ENCODE assay signal across 25 mouse cellular contexts in the genomic region with DNA sequence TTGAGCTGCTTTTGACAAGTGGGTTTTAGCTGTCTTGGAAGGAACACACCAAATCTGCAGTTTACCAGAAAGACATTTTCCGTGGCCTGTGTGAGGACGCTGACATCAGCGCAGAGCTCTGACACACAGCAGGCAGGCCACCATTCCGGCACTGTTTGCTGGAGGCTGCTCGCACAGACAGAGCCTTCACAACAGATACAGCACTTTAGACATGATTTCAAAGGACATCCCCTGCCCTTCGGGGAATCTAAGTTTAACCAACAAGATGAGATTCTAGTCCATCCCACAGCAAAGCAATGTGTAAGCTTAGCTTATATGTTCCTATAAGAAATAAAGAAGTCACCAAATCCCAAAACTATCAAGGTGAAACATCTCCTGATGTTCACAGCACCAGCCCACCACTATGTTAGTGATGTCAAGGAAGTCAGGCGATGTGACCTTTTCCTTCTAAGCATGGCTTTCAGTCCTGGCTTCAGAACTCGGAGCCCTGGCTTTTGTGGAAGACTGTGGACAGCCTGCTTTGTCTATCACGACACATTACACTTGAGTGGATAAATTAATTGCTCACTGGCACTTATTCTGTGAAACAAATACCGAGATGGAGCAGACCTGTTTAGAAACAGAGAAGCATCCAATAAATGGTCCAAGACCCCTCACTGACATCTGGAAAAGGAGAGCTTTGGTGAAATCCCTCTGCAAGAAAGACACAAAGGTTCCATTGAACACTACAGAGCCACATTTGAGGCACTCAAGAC.
DNase-seq lines count a peak whose midpoint lies in the region; ATAC-seq lines count a peak whose summit lies in the region.
"Had no signal": no experiment of that assay in that cellular context is flagged by ENCODE, and none has a peak within 500 bp of the region (broad histone marks: within the 10 kb centered on the region; RNA-seq: fewer than 3 reads in every experiment).

No protein-coding gene starts in this region.

- no peak overlapping the region for H3K4me3 ChIP-seq in embryonic facial prominence, embryonic 14.5 days (ENCODE audit: low read depth, low read length)
- no peak overlapping the region for H3K4me3 ChIP-seq in embryonic facial prominence, embryonic 10.5 days
- no peak overlapping the region for H3K4me3 ChIP-seq in heart, embryonic 10.5 days
- no peak overlapping the region for H3K4me3 ChIP-seq in midbrain, embryonic 10.5 days
- H3K4me3 ChIP-seq in midbrain, embryonic 16.5 days (ENCODE audit: low read depth, low read length), result no peak overlapping the region
- H3K4me3 ChIP-seq: embryonic facial prominence, embryonic 12.5 days; heart, embryonic 15.5 days had no signal

- no peaks in the 10 kb centered on the region for H3K27me3 ChIP-seq in embryonic facial prominence, embryonic 14.5 days (replicated peaks; ENCODE audit: control insufficient read depth, insufficient read depth, low read length)
- no peaks in the 10 kb centered on the region for H3K27me3 ChIP-seq in embryonic facial prominence, embryonic 10.5 days (replicated peaks; ENCODE audit: low read depth, poor library complexity, severe bottlenecking)
- no peaks in the 10 kb centered on the region for H3K27me3 ChIP-seq in heart, embryonic 10.5 days (ENCODE audit: insufficient read depth, poor library complexity, severe bottlenecking)
- H3K27me3 ChIP-seq in midbrain, embryonic 10.5 days (ENCODE audit: low read depth, poor library complexity, severe bottlenecking), result no peaks in the 10 kb centered on the region
- H3K27me3 ChIP-seq in midbrain, embryonic 16.5 days (ENCODE audit: control insufficient read depth, insufficient read depth, low read depth, low read length), result no peaks in the 10 kb centered on the region
- H3K27me3 ChIP-seq: embryonic facial prominence, embryonic 12.5 days; heart, embryonic 15.5 days had no signal

- WGBS in embryonic facial prominence, embryonic 14.5 days, result 58% methylated on average over 10 of the region's 10 CpGs
- 59% methylated on average over 10 of the region's 10 CpGs for WGBS in embryonic facial prominence, embryonic 10.5 days
- WGBS in heart, embryonic 10.5 days, result 56% methylated on average over 10 of the region's 10 CpGs
- 64% methylated on average over 10 of the region's 10 CpGs for WGBS in midbrain, embryonic 10.5 days
- WGBS in midbrain, embryonic 16.5 days, result 54% methylated on average over 10 of the region's 10 CpGs

- H3K9me3 ChIP-seq in embryonic facial prominence, embryonic 14.5 days (ENCODE audit: control insufficient read depth, low read length), result no peaks in the 10 kb centered on the region
- H3K9me3 ChIP-seq in embryonic facial prominence, embryonic 10.5 days, result no peaks in the 10 kb centered on the region
- H3K9me3 ChIP-seq in heart, embryonic 10.5 days, result no peaks in the 10 kb centered on the region
- no peaks in the 10 kb centered on the region for H3K9me3 ChIP-seq in midbrain, embryonic 10.5 days (replicated peaks)
- no peaks in the 10 kb centered on the region for H3K9me3 ChIP-seq in midbrain, embryonic 16.5 days (replicated peaks; ENCODE audit: control insufficient read depth, low read length, poor library complexity, severe bottlenecking)
- H3K9me3 ChIP-seq: embryonic facial prominence, embryonic 12.5 days; heart, embryonic 15.5 days had no signal

- no peak overlapping the region for H3K4me2 ChIP-seq in embryonic facial prominence, embryonic 14.5 days (ENCODE audit: low read depth, low read length)
- H3K4me2 ChIP-seq in midbrain, embryonic 16.5 days (ENCODE audit: low read length), result no peak overlapping the region
- H3K4me2 ChIP-seq: embryonic facial prominence, embryonic 12.5 days; heart, embryonic 11.5 days; heart, embryonic 15.5 days had no signal

- peaks cover 41% of the 10 kb centered on the region for H3K4me1 ChIP-seq in embryonic facial prominence, embryonic 14.5 days (ENCODE audit: control insufficient read depth, insufficient read depth, low read length)
- peaks cover 62% of the 10 kb centered on the region for H3K4me1 ChIP-seq in embryonic facial prominence, embryonic 10.5 days
- H3K4me1 ChIP-seq in heart, embryonic 10.5 days, result peaks cover 51% of the 10 kb centered on the region
- H3K4me1 ChIP-seq in midbrain, embryonic 10.5 days, result peaks cover 55% of the 10 kb centered on the region
- peaks cover 14% of the 10 kb centered on the region for H3K4me1 ChIP-seq in midbrain, embryonic 16.5 days (ENCODE audit: control insufficient read depth, insufficient read depth, low read length)

- no peak for DNase-seq in embryonic facial prominence, embryonic 14.5 days (ENCODE audit: low spot score)
- DNase-seq in embryonic facial prominence, embryonic 10.5 days (ENCODE audit: low spot score), result no peak
- peak; percentile 69 for DNase-seq in heart, embryonic 10.5 days (ENCODE audit: low spot score)
- DNase-seq in heart, postnatal 36 days, result no peak
- DNase-seq in midbrain, embryonic 10.5 days (ENCODE audit: low spot score), result no peak
- DNase-seq in retina, postnatal 1 day, result peak; percentile 76
- DNase-seq in layer of hippocampus, adult 8-10 months (ENCODE audit: low spot score in 2 of 2), result no peak
- DNase-seq: adrenal gland, adult 8-10 months; adrenal gland, postnatal 36 days; B cell, adult 2 months; cerebellum, adult 11 months; cerebellum, adult 8-10 months; cerebellum, postnatal 14 days; embryo, embryonic 11 days; gastrocnemius, postnatal 10 days; heart, adult 18-20 months; heart, postnatal 14 days had no signal

- no peaks in the 10 kb centered on the region for H3K36me3 ChIP-seq in embryonic facial prominence, embryonic 14.5 days (ENCODE audit: control insufficient read depth, insufficient read depth, low read length)
- no peaks in the 10 kb centered on the region for H3K36me3 ChIP-seq in embryonic facial prominence, embryonic 10.5 days (replicated peaks)
- H3K36me3 ChIP-seq in heart, embryonic 10.5 days, result no peaks in the 10 kb centered on the region
- no peaks in the 10 kb centered on the region for H3K36me3 ChIP-seq in midbrain, embryonic 10.5 days
- 0 out of 2 replicates have a peak, but pooled peaks cover 3% of the 10 kb centered on the region for H3K36me3 ChIP-seq in midbrain, embryonic 16.5 days (ENCODE audit: control insufficient read depth, insufficient read depth, low read length)
- H3K36me3 ChIP-seq: embryonic facial prominence, embryonic 12.5 days; G1E; heart, embryonic 15.5 days had no signal

- intact Hi-C loops in heart, postnatal 36 days (cut with DNase I), result no loop called here

- no peak overlapping the region for H3K9ac ChIP-seq in embryonic facial prominence, embryonic 14.5 days (ENCODE audit: low read depth, low read length)
- no peak overlapping the region for H3K9ac ChIP-seq in midbrain, embryonic 16.5 days (ENCODE audit: low read depth, low read length)
- H3K9ac ChIP-seq: embryonic facial prominence, embryonic 12.5 days; heart, embryonic 15.5 days had no signal

- peak; percentile 8; the same call in 1 of the 2 replicates for ATAC-seq in embryonic facial prominence, embryonic 14.5 days (ENCODE audit: low read depth)
- ATAC-seq in midbrain, embryonic 16.5 days, result no peak
- ATAC-seq: CD4-positive, CD25-positive, alpha-beta regulatory T cell, adult 4 months; inflammation-experienced regulatory T-cells, adult 6 months; intestine, postnatal 0 days had no signal

- no peak overlapping the region; the same call in 1 of the 2 replicates for H3K27ac ChIP-seq in embryonic facial prominence, embryonic 14.5 days (replicated peaks; ENCODE audit: low read depth, low read length)
- no peak overlapping the region; the same call in none of the 2 replicates for H3K27ac ChIP-seq in embryonic facial prominence, embryonic 10.5 days (replicated peaks)
- H3K27ac ChIP-seq in heart, embryonic 10.5 days, result no peak overlapping the region
- H3K27ac ChIP-seq in midbrain, embryonic 10.5 days (replicated peaks), result 0 out of 2 replicates have a peak overlapping the region, but pooled peaks have one; percentile 23
- no peak overlapping the region for H3K27ac ChIP-seq in midbrain, embryonic 16.5 days (ENCODE audit: low read length)
- H3K27ac ChIP-seq: heart, embryonic 15.5 days had no signal

Comparison
In these comparisons a context has a peak if more than half of its experiments do, and no peak if none do; other contexts are left out.
1. DNase-seq: peak in heart, embryonic 10.5 days (single experiment) and retina, postnatal 1 day (single experiment); none in embryonic facial prominence, embryonic 14.5 days (single experiment), embryonic facial prominence, embryonic 10.5 days (single experiment), heart, postnatal 36 days (0 of 2), midbrain, embryonic 10.5 days (single experiment) and layer of hippocampus, adult 8-10 months (0 of 2).